Mouse (Mus musculus) left cerebral cortex, postnatal 25 days (tissue): ENCODE data around the gene Elk3. TPM values are rescaled to one million over a fixed set of nuclear protein-coding genes. Genes with fewer than 3 reads are reported as not detected.
A peak's percentile ranks its signal among the peaks of the same experiment; 100 is the strongest.
"Not testable (repeated sequence)": the region's sequence is repeated elsewhere in the genome, so short reads cannot be mapped to it uniquely, and the experiment has no call there.

Experiments
- DNase-seq, 2 experiments: peaks; one replicate each; pipeline ENCODE4 v3.0.0; 2022; ENCODE audit warnings: low spot score in 2 of 2, mixed read lengths in 1 of 2
- intact Hi-C: fragments of 180-260 bp; cut with DNase I; formaldehyde crosslinking; loops from one replicate; pipeline ENCODE4 v1.15.1; 2025
- total RNA-seq, 2 experiments: library from RNA; stranded (reverse); gene quantifications; 2 replicates each; pipeline ENCODE4 v1.2.3; 2021

Gene Elk3
- 10 to 100 TPM in 1 of 2 experiments, 1 to 10 TPM in 1; 9.6 to 12.4 TPM for total RNA-seq

DNA sequence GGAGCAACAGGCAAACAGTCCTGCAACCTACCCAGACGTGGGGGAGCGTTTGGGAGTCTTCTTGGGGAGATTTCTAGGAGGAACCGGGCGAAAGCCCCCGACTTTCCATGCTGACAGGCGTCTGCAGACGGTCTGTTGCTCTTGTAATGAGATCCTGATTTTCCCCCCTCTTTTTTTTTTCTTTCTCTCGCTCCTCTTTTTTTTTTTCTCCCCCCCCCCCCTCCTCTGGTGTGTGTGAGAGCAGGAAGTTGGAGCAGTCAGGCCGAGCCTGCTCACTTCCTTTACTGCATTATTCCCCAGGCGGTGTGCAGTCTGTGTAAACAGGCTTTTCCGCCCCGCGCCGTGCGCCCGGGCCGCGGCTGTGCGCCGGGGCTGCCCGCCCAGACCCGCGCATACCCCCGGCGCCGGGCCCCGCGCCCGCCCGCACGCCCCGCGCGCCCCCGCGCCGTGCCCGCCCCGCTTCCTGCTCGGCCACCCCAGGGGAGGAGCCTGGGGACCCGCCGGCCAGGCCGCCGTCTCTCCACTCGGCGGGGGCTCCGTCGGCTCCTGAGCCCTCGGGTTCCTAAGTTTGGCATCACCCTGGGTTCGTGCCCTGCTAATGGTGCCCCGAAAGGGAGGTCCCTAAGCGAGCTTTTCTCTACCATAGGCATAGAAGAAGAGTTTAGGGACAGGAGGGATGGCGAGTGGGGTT, at the start of gene Elk3:
Elk3 (minus strand) TSS at position 415 of the 691 bp plus-strand sequence.
- DNase-seq, result no peak
- intact Hi-C loops, result no loop called here

DNA sequence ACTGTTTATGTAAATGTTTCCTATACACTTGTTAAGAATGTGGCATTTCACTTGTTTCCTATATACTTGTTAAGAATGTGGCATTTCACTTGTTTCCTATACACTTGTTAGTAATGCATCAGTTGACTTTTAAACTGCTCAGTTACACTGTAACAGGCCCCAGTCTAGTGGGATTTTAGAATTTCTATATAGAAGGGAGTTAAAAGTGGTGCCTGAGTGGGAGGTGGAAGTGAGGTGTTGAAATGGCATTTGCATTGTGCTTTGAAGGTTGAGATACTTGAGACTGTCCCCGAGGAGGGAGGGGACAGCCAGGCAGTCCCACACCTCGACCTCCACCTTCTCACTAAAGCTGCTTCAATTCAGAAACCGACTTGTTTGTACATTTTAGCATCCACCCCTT, 49.7 kb upstream of the Elk3 start:
- intact Hi-C loops, result no loop called here
- peak in 1 of 2 experiments; percentile 81 for DNase-seq

DNA sequence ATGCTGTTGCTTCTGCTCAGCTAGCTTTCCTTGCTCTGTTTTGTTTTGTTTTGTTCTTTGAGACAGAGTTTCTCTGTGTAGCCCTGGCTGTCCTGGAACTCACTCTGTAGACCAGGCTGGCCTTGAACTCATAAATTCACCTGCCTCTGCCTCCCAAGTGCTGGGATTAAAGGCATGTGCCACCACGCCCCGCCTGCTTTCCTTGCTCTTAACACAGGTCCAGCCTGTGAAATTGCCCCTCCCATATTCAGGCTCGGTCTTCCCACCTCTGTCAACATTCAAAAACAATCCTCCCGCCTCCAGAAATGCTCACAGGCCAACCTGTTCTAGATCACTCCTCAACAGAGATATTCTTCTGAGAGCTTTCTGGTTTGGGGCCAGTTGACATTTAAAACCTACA, 49.3 kb upstream of the Elk3 start:
- DNase-seq, intact Hi-C loops: not testable (repeated sequence)

DNA sequence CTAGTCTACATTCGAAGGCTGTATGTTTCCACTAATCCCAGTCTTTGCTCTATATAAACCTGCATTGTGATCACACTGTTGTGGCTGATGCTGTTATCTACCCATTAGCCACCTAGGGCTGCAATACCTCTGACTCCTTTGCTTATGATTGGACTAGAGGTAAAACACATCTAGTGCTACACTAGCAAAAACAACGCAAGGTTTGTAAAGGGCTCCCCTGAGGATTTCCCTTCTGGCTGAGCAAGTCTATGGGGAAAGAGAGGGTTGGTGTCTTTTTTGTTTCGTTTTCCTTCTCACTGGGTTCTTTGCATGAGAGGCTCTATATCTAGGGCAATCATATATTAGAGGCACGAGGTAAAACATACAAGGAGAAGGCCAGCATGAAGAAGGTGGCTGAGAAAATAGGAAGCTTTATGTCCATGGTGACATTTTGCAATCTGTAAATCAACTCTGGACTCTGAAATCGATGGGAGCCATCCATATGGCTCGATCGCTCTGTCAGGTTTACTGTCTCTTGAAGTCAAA, 48.5 kb upstream of the Elk3 start:
- intact Hi-C loops, result no loop called here
- no peak for DNase-seq

DNA sequence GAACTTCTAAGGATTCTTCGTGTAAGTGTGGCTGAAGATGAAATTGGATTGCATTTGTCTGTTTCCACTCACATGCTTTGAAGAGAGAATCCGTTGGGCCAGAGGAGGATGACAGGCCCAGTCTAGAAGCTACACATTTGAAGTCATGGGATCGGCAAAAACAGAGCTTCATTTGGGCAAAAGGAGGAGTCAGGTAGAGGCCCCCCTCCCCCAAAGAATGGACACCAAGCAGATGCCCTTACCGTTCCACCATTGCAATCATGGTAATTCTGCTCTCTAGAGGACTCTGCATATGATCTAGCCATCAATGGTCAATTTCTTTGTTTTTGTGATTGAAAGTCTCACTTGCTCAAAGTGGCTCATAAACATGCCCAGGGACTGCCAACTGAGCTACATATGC, 47.9 kb upstream of the Elk3 start:
- DNase-seq, result no peak
- intact Hi-C loops, result no loop called here

DNA sequence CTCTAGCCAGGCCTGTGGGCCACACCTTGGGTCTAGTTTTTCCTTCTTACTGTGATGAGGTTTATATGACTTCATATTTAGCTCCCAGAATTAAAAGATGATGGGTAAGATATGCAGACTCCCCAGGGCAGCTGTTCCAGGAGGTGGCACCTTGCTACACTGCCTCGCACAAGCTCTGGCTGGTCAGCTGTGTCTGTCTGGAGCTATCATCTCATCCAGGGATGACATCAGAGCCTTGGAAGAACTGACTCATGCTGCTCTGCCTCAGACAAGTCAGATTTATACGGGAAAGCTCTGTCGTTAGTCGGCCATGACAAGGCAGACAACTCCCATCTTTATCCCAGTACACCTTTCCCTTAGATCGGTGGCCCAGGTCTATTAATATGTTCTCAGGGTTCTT, 46.2 kb upstream of the Elk3 start:
- DNase-seq, result no peak
- intact Hi-C loops, result no loop called here

DNA sequence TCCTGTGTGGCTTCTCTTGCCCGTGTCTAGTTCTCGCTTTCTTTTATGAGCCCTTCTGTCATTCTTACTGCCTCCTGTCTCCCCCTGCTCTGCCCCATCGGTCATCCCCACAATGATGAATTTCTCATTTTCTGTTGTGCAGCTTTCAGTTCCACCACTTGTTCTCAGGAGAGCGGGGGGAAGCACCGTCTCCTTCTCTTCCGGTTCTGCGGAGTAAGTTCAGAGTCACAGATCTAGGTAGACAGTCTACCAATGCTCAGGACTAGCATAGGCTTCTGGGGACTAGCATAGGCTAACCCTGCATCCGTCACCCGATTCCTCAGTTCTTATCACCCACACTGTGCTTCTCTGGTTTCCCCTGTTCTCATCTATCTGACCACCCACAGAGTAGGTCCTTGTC, 45.2 kb upstream of the Elk3 start:
- DNase-seq, result no peak
- intact Hi-C loops, result no loop called here

DNA sequence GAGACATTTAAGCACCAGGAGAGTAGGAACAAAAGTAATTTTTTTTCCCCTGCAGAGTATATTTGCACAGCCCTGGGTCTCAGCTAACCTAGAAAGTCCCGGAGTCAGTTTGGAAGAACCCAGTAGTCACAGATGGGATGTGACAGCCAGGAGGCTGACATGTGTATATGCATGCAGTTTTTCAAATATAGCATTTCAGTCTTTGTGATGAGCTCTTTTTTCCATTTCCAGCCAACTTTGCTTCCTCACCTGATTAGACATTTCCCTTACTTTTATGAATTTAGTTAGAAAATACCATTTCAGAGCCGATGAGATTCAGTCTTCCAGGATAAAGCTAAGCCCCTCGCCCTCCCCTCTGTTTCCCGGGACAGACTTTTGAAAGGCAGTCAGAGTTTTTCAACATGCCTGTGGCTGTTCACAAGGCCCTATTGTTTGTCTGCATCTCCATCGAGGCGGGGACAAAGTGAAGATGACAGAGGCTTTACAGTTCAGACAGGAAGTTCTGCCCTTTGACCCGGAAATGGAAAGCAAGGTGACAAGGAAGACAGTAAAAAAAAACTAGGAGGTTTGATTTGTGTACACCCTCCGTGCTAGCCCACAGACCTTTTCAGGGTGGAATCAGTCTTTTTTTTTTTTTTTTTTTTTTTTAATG, 44.5 kb upstream of the Elk3 start:
- no peak for DNase-seq
- intact Hi-C loops, result no loop called here

DNA sequence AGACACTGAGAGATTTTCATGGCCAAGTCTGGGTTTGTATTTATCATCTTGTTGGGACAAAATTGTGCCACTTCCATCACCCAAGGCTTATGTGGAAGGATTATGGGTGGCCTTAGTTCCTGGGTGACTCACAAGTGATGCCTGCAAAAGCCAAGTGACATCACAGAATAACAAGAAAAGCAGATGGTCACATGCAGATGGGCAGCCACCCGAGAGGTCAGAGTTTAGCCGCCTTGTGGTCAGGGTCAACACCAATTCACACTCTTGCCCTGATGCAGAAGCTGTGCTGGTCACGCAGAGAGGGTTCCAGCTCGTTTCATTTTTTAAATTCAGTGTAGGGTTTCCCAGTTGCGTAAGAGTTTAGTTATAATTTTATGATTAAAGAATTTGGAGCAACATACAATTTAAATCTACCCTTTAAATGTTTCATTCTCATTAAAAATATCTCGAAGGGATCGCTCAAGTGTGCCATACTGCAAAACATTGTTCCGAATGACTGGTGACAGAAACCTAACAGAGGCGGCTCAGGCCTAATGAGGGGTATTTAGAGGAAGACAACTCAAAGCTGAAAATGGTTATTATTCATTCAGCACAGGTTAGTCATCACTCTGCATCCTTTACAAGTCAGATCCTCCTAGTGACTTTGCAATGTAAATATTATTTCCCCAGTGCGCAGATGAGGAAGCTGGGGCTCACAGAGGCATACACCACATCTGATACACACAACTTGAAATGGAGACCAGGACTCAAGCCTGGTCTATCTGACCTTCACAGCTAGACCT, 42.8 kb upstream of the Elk3 start:
- intact Hi-C loops, result no loop called here
- DNase-seq, result no peak

DNA sequence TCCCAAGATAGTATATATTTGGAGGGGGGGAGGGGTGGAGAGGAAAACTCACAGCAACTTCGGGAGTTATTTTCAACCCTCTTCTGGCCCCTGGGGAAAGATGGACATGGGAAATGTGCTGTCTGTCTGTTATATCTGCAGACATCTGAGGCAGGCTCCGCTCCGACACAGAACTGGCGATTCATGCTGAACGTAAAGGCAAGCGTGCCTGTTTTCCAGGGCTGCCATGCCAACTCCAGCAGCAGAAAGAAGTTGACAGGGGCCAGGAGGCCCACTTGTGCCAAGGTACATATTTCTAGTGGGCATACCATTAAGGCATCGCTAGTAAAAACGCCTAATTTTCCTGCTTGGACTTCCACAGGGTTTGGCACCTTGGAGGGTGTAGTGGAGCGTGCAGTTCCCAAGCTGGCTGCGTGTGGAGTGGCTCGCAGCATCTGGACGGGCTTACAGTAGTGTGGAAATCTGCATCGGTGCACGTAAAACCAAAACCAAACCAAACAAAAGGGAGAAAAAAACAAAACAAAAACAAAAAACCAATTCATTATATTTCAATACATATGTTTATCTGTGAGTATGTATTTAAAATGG, 37.1 kb upstream of the Elk3 start:
- intact Hi-C loops, result no loop called here
- DNase-seq, result no peak

DNA sequence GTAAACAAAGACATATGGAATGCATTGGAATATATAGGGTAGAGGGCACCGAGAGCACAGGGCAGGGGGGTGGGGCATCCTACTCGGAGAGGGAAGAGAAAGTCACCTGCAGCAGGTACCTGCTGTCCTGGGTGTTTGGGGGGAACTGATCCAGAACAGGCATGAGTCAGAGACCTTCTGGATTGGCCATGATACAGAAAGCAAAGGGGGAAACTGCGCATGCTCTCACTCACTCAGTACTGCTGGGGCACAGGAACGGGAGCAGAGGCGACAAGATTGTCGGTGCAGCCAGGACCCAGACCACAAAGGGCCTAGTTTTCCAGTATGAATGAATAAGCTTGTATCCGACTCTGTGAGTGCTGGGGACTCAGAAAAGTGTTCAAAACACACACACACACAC, 36.5 kb upstream of the Elk3 start:
- DNase-seq, result no peak
- intact Hi-C loops, result no loop called here

DNA sequence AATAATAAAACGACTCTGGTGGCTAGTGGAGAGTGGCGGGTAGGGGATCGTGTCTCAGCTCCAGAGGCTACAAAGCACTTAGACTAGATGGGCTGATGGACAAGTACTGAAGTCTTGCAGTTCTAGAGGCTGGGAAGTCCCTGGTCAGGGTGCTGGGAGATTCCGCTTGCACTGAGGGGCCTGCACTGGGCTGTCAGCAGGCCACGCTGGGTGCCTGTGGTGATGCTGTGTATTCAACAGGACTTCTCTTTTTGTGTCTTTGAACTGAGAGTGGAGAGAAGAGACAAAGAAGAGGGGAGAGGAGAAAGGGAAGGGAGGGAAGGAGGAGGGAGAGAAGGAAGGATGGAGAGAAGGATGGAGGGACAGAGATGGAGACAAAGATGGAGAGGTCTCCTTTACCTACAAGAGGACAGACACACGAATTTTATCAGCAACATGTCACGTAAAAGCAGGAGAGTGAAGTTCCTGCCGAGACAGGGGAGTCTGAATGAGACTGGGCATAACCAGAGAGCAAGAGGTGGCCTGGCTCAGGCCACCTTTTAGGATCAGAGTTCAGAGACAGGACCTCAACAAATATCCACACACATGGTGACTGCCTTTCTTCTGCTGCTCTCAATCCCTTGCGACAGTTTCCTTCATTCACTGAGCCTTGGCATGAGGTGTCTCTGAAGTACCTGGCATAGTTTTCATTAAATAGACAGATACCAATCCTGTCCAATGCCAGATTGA, 35.4 kb upstream of the Elk3 start:
- intact Hi-C loops, result no loop called here
- no peak for DNase-seq

DNA sequence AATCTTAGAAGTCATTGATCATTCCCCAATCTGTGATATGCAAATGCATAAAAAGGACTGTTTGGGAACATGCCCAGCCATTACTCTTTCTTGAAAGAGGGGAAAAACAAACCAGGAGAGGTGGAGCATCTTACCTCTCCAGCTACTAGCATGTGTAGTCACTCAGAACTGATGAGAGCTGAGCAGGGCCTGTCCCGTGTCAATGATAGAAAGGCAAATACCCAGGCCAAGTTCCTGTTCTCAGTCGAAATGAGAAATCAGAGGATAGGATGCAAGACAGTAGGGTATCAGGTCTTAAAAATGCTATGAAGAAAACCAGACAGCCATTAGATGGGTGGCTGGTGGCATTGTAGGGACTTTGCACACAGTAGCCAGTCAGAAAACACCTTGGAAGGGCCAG, 34.6 kb upstream of the Elk3 start:
- intact Hi-C loops, result no loop called here
- no peak for DNase-seq

DNA sequence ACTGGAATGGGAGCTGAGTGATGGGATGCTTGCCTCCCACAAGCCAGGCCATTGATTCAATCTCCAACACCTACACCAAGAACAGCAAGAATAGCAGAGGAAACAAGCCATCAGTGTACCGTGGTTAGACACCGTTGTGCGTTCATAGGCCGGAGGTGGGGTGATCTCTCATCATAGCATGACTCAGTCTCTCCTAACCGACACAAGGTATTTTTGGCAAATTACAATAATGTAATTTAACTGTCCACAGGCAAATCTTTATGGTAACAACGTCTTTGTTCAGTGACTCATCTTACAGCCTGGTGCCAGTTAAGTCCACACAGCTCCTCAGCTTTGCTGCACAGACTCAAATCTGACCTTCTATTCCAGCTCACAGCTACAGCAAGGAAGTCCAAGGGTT, 32.5 kb upstream of the Elk3 start:
- intact Hi-C loops, result no loop called here
- DNase-seq, result peak in 1 of 2 experiments; percentile 47

DNA sequence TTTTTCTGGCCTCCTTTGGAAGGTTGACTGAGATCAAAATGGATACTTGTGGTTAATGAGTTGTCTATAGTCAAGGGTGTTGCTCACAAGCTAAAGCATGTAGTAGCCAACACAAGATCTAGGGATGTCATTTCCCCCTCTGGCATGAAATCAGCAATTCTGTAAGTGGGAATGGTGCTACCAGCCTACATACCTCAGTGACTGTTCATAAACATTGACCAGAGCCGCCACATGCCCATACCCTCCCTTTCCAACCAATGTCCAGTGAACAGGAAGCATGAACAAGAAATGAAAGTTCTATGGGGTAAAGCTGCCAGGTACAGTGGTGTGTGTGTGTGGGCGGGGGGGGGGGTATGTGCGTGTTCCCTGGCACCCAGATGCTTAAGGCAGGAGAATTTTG, 32.1 kb upstream of the Elk3 start:
- DNase-seq, result no peak
- intact Hi-C loops, result no loop called here

DNA sequence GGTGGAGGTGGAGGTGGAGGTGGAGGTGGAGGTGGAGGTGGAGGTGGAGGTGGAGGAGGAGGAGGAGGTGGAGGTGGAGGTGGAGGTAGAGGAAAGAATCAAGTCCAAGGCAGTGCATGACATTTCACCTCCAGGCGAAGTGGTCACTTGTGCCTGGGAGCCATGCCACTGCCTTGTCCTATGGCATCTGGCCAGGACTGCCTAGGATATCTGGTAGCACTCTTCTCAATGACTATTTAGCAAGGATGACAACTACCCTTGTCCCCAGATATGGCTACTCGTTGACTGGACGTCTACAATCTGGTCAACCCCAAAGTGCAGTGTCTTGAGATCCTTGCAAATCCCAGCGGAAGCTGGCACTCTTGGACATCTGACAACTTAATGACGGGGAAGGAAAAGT, 27.6 kb upstream of the Elk3 start:
- no peak for DNase-seq
- intact Hi-C loops, result no loop called here

DNA sequence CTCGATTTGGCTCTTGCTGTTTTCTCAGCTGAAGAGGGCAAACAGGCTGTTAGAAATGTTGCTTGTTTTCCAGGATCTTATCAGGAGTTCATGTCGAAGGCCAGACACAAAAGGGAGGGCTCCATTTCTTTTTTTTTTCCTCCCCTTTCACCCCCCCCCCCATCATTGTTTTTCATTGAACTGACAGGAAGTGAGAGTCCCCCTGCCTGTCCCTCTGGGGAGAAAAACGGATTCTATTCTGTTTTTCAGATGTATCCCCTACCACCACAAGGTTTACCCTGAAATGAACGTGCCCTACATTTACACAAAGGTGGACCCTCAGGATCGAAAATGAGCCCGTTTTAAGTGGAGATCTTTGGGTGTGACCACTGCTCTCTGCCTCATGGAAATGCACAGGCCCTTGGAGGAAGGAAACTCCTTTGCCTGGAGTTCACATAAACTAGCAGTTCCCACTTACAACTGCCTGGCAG, 25.6 kb upstream of the Elk3 start:
- no peak for DNase-seq
- intact Hi-C loops, result no loop called here

DNA sequence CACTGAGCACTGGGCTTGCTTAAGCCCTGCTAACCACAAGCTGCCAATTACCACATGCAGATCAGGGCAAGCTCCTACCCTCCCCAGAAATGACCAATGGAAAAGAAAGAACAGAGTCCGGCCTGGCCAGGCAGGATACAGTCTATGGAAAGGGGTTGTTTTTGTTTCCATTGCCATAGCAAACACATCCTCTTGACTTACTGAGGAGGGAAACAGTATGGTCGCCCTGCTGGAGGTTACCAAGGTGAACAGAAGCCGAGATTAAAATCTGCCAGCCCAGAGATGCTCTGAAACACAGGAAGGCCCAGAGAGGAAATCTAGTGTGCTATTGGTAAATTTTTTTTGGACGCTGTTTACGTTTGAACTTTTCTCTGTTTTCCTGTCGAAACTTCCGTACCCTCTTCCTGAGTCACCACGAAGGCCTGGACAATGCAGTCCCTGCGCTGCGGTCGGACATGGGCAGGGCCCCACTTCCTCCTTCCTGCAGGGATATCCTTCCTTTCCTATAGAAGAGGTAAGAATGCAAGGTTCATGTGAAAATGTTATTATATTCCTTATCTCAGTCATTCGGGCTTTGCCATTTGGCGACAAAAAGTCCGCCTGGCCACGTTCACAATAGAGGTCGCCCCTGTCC, 25.0 kb upstream of the Elk3 start:
- intact Hi-C loops, result no loop called here

DNA sequence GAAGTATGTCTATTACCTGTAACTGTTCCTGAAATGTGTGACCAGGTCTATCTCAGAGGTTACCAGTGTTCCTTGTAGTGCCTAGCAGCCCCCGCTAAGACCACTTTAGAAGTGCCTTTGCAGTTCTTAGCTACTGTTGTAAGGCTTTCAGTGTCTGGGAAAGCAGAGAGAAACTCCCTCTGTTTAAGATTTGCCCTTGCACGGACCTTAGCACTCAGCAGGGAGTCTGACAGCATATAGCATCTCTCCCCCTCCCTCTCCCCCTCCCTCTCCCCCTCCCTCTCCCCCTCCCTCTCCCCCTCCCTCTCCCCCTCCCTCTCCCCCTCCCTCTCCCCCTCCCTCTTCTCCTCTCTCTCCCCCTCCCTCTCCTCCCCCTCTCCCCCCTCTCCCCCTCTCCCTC, 24.1 kb upstream of the Elk3 start:
- no peak for DNase-seq
- intact Hi-C loops, result no loop called here

More for the DNA sequence above, 25.0 kb upstream of the Elk3 start:
- DNase-seq, result no peak
